Mouse (Mus musculus) hindbrain, embryonic 11.5 days (tissue): ENCODE measurements at regions not wholly inside any gene's neighbourhood (a gene's known extent, or its start where the extent isn't known, plus 50 kb on each side); places are given as distances from the start of the nearest gene placed in this dataset.

Experiments used
- ATAC-seq: fragments of 200-750 bp; cut with Nextera tagmentation; 2 replicates; pipeline ENCODE4 v1.8.0; 2017; ENCODE audit warnings: mild to moderate bottlenecking, moderate TSS enrichment, moderate library complexity; ENCODE audit not compliant: low FRiP score
- DNase-seq: peaks from one replicate; pipeline ENCODE4 v3.0.0-alpha.2; 2015; ENCODE audit warnings: low spot score
- H3K27ac ChIP-seq: fragments of 300-500 bp; sonication (generic); 2 replicates; pipeline ENCODE4 v1.5.1; 2014; ENCODE audit warnings: mild to moderate bottlenecking, low read depth, low read length
- H3K27me3 ChIP-seq: fragments of 300-500 bp; sonication (generic); 2 replicates; pipeline ENCODE4 v1.6.1; 2014; ENCODE audit warnings: mild to moderate bottlenecking, low read length, moderate library complexity, mixed read lengths; ENCODE audit not compliant: control insufficient read depth, insufficient read depth
- H3K36me3 ChIP-seq: fragments of 300-500 bp; sonication (generic); 2 replicates; pipeline ENCODE4 v1.6.1; 2014; ENCODE audit warnings: mild to moderate bottlenecking, low read length, moderate library complexity, mixed read lengths; ENCODE audit not compliant: control insufficient read depth, insufficient read depth
- H3K4me1 ChIP-seq: fragments of 300-500 bp; sonication (generic); replicated peaks from 2 replicates; pipeline ENCODE4 v1.6.1; 2014; ENCODE audit warnings: low read length, mixed read lengths; ENCODE audit not compliant: control insufficient read depth, insufficient read depth
- H3K4me2 ChIP-seq: fragments of 300-500 bp; sonication (generic); replicated peaks from 2 replicates; pipeline ENCODE4 v1.6.1; 2014; ENCODE audit warnings: mild to moderate bottlenecking, low read depth, low read length
- H3K4me3 ChIP-seq: fragments of 300-500 bp; sonication (generic); 2 replicates; pipeline ENCODE4 v1.5.1; 2014; ENCODE audit warnings: low read depth, low read length
- H3K9ac ChIP-seq: fragments of 300-500 bp; sonication (generic); 2 replicates; pipeline ENCODE4 v1.6.1; 2014; ENCODE audit warnings: low read depth, low read length
- H3K9me3 ChIP-seq: fragments of 300-500 bp; sonication (generic); 2 replicates; pipeline ENCODE4 v1.6.1; 2016; ENCODE audit warnings: low read length; ENCODE audit not compliant: control insufficient read depth
- WGBS: fragments of 180-500 bp; shearing (Covaris S2); extraction: QIAGEN DNeasy Blood & Tissue Kit; methylation state at CpG from one replicate; pipeline ENCODE4 v1.1.7; 2014; 5-methylcytosine and 5-hydroxymethylcytosine counted together

DNA sequence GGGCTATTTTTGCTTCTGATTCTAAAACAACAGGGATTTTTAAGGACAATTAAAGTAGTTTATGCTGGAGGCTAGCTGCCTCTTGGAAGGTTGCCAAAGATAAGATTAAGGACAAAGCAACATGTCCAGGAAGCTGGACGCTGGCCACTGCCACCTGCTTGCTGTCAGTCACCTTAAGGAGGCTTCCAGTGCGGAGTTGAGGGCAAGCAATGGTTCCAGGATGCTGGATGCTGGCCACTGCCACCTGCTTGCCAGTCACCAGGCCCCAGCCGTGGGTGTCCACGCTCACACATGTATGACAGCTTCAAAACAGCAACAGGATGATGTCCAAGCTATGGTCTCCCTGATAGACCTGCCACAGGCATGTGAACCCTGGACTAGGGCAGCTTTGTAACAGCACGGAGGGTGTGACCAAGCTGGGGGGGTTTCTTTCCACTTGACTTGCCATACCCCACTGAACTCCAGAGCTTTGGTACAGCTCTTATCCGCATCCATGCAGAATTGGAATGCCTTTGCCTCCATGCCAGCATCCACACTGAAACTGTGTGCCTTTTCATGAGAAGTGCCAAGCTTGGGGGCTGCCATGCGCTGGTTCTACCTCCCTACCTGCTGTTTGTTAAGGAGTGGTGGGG, 174.6 kb downstream of the Glrx3 start:
- WGBS = 88% methylated on average over 7 of the region's 7 CpGs

DNA sequence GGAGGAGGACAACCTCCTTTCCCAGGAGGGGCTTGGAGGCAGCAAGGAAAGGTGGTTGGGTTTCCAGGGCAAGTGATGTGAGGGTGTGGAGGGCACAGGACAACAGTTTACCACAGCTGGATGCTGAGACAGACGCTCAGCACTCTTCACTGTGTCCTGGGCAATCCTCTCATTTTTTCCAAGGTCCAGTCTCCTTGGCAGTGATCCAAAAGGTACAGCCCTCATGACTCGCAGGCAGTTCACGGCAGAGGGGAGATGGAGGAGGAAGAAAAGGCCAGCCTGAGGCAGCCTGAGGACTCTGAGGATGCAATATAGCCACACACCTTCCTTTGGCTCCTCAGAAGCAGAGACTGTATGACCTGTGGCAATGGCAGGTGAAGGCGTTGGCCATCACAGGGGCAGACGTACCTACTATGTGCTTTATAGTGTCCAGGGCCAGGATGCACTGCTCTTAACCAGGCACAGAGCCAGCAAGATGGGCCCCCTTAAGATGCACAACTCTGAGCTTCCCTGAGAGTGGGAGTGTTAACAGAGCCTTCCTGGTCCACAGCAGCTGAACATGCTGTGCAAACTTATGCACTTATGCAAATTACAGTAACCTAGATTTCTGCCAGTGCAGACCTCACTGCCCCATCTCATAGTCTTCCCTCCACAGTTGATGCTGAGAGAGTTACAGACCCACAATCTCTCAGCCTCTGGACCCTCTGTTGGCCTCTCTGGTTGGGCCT, 181.2 kb downstream of the Glrx3 start:
- 75% methylated on average over 5 of the region's 5 CpGs for WGBS
- Histone ChIP-seq H3K36me3 (no peaks in the 10 kb centered on the region), H3K9ac (no peak overlapping the region), H3K4me2 (no peak overlapping the region), H3K27me3 (no peaks in the 10 kb centered on the region), H3K4me3 (no peak overlapping the region), H3K27ac (no peak overlapping the region), H3K4me1 (no peaks in the 10 kb centered on the region), H3K9me3 (no peaks in the 10 kb centered on the region)
- no peak for ATAC-seq
- DNase-seq = no peak

More for the DNA sequence above, 174.6 kb downstream of the Glrx3 start:
- Histone ChIP-seq H3K4me1 (no peaks in the 10 kb centered on the region), H3K9ac (no peak overlapping the region), H3K4me3 (no peak overlapping the region), H3K36me3 (no peaks in the 10 kb centered on the region), H3K27me3 (no peaks in the 10 kb centered on the region), H3K27ac (no peak overlapping the region), H3K9me3 (no peaks in the 10 kb centered on the region), H3K4me2 (no peak overlapping the region)
- ATAC-seq (no peak), DNase-seq (no peak)

DNA sequence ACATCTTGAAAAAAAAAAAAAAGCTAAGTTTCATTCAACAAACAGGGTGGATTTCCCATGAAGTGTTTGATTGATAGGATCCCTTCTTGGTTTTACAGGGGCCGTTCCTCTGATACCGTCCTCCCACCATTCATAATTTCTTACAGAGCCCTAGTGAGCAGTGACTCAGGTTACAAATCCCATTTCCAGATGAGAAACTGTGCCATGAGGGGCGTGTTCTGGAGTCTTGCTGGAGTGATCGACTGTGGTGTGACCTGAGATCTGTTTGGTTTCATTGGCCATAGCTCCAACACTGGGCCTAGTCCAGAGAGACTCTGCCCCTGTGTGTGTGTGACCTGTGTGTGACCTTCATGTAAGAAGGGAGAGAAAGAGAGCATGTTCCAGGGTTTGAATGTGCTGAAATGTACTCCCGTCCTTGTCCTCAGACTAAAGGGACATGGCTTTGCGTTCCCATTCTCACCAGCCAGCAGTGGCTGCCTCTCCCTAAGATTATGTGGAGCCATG, 181.9 kb downstream of the Glrx3 start:
- peak; percentile 9 for DNase-seq

GRCm38 (mm10) chr7:137628266-137628665, 190.9 kb downstream of the Glrx3 start:
- DNase-seq (no peak), ATAC-seq (no peak)
- H3K9me3 ChIP-seq = no peaks in the 10 kb centered on the region
- H3K27ac ChIP-seq = no peak overlapping the region
- H3K4me3 ChIP-seq = no peak overlapping the region
- H3K4me1 ChIP-seq = no peaks in the 10 kb centered on the region
- H3K9ac ChIP-seq = no peak overlapping the region
- no peaks in the 10 kb centered on the region for H3K36me3 ChIP-seq
- no peak overlapping the region for H3K4me2 ChIP-seq
- 91% methylated on average over 3 of the region's 3 CpGs for WGBS
- H3K27me3 ChIP-seq = no peaks in the 10 kb centered on the region

More for the DNA sequence above, 181.9 kb downstream of the Glrx3 start:
- Histone ChIP-seq H3K4me3 (no peak overlapping the region), H3K9me3 (no peaks in the 10 kb centered on the region), H3K27me3 (no peaks in the 10 kb centered on the region), H3K36me3 (no peaks in the 10 kb centered on the region), H3K4me2 (no peak overlapping the region), H3K27ac (no peak overlapping the region), H3K9ac (no peak overlapping the region), H3K4me1 (no peaks in the 10 kb centered on the region)
- ATAC-seq = no peak
- WGBS = 64% methylated on average over 6 of the region's 6 CpGs

DNA sequence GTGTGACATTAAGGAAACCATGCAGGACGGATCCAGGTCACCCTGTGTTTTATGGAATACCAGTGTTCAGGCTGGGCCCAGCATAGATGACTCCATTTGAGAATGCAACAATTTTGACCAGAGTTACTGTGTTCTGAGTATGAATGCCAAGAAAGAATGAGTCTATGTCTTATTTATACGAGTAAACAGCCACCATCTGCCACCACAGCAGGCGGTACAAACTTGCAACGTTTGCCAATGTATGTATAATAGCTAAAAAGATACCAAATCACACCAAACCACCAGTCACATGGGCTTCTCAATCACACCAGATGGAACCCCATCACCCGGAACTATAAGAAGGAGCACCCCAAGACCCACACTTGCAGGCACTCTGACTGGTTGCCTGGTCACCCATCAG, 192.1 kb downstream of the Glrx3 start:
- H3K4me1 ChIP-seq = no peaks in the 10 kb centered on the region
- H3K27ac ChIP-seq = no peak overlapping the region
- H3K9me3 ChIP-seq = no peaks in the 10 kb centered on the region
- H3K27me3 ChIP-seq = no peaks in the 10 kb centered on the region
- no peak overlapping the region for H3K9ac ChIP-seq
- no peak for ATAC-seq
- DNase-seq = no peak
- WGBS = 96% methylated on average over 5 of the region's 5 CpGs
- no peak overlapping the region for H3K4me3 ChIP-seq
- no peak overlapping the region for H3K4me2 ChIP-seq
- H3K36me3 ChIP-seq = no peaks in the 10 kb centered on the region

DNA sequence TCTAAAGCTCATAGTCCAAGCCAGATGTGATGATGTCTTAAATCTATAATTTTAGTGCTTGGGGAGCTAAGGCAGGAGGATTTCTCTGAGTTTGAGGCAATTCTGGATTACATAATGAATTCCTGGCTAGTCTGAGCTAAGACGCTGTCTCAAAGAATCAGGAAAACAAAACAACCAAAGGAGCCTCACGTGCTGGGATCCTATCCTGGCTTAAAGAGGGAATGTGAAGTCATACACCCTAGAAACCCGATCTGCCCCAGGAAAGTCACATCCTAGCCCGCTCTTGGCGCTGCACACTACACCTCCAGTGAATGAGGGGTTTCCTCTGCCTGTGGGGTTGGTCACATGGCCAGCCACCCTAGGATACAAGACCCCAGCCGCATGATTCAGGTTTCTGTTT, 211.2 kb downstream of the Glrx3 start:
- Histone ChIP-seq H3K27me3 (no peaks in the 10 kb centered on the region), H3K4me1 (no peaks in the 10 kb centered on the region), H3K9ac (no peak overlapping the region), H3K4me2 (no peak overlapping the region), H3K36me3 (no peaks in the 10 kb centered on the region), H3K9me3 (no peaks in the 10 kb centered on the region), H3K4me3 (no peak overlapping the region), H3K27ac (no peak overlapping the region)
- ATAC-seq (no peak), DNase-seq (no peak)
- WGBS = 63% methylated on average over 6 of the region's 6 CpGs

DNA sequence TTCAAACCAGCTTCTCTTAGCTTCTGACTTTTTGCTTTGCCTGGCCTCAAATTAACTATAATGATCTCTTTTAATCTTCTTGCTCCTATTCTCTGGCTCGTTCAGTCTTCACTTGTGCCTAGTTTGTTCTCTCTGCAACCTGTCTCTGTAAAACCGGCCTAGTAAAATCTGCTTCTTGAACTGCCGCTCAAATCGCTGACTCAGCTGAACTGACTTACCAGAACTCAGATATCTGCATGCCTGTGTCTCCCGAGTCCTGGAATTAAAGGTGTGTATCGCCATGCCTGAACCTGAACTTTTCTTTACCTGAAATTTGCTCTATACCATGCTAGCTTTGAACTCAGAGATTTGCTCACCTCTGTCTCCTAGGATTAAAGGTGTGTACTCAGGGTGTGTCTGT, 212.2 kb downstream of the Glrx3 start:
- H3K4me3 ChIP-seq = no peak overlapping the region
- no peaks in the 10 kb centered on the region for H3K4me1 ChIP-seq
- H3K9me3 ChIP-seq = no peaks in the 10 kb centered on the region
- no peaks in the 10 kb centered on the region for H3K27me3 ChIP-seq
- no peak overlapping the region for H3K9ac ChIP-seq
- no peaks in the 10 kb centered on the region for H3K36me3 ChIP-seq
- WGBS = 85% methylated on average over 6 of the region's 6 CpGs
- ATAC-seq (no peak), DNase-seq (no peak)
- no peak overlapping the region for H3K4me2 ChIP-seq
- no peak overlapping the region for H3K27ac ChIP-seq

DNA sequence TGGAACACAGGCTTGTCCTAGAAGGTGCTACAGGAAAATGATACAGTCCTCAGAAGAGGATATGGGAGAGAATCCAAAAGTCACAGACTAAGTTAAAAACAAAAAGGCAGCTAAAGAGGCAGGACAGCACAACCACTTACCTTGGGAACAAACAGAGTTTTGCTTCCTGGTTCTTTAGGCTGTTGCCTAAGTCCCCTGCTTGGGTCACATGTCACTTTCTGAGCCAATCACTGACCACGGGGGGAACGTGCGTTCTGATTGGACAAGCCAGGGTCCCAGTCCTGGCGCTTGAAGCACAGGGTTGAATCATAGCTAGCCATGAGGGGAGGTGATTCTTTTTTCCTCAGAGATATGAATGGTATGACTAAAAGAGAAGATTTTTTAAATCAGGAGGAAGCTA, 216.4 kb downstream of the Glrx3 start:
- no peaks in the 10 kb centered on the region for H3K4me1 ChIP-seq
- H3K27me3 ChIP-seq = no peaks in the 10 kb centered on the region
- H3K4me2 ChIP-seq = no peak overlapping the region
- H3K9me3 ChIP-seq = no peaks in the 10 kb centered on the region
- no peak overlapping the region for H3K4me3 ChIP-seq
- DNase-seq (no peak), ATAC-seq (no peak)
- no peak overlapping the region for H3K9ac ChIP-seq
- whole genome bisulfite sequencing = 93% methylated on average over 4 of the region's 4 CpGs
- no peak overlapping the region for H3K27ac ChIP-seq
- H3K36me3 ChIP-seq = no peaks in the 10 kb centered on the region

DNA sequence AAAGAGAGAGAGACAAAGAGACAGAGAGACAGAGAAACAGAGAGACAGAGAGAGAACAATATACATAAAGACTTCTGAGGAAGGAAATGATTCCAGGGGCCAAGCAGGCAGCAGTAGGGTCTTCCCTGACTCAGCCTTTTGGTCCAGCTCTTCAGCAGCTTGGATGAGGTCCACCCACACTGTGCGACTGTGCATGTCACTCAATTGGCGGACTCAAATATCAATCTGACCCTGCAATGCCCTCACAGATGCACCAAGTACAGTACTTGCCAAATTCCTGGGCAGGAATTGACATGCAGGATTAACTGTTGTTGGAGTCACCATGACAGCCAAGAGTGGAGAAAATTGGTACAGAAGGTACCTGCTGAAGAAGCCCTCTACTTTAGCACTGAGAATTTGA, 229.8 kb downstream of the Glrx3 start:
- ATAC-seq (no peak), DNase-seq (no peak)
- no peaks in the 10 kb centered on the region for H3K4me1 ChIP-seq
- H3K9me3 ChIP-seq = no peaks in the 10 kb centered on the region
- 86% methylated on average over 2 of the region's 2 CpGs for WGBS
- no peaks in the 10 kb centered on the region for H3K36me3 ChIP-seq
- H3K9ac ChIP-seq = no peak overlapping the region
- no peaks in the 10 kb centered on the region for H3K27me3 ChIP-seq
- no peak overlapping the region for H3K27ac ChIP-seq
- H3K4me3 ChIP-seq = no peak overlapping the region
- no peak overlapping the region for H3K4me2 ChIP-seq
